Mouse (Mus musculus): ENCODE measurements at regions not wholly inside any gene's neighbourhood (a gene's known extent, or its start where the extent isn't known, plus 50 kb on each side); places are given as distances from the start of the nearest gene placed in this dataset.
A peak's percentile ranks its signal among the peaks of the same experiment; 100 is the strongest.

- ATAC-seq (ENCODE audit: insufficient read depth): no peak
- H3K9me3 ChIP-seq (ENCODE audit: low read depth, low read length): no peaks in the 10 kb centered on the region
- 62% methylated on average over 2 of the region's 2 CpGs for WGBS
Measured at GRCm38 (mm10) chr5:83811309-83811708, 456.3 kb upstream of the Tecrl start.

DNA sequence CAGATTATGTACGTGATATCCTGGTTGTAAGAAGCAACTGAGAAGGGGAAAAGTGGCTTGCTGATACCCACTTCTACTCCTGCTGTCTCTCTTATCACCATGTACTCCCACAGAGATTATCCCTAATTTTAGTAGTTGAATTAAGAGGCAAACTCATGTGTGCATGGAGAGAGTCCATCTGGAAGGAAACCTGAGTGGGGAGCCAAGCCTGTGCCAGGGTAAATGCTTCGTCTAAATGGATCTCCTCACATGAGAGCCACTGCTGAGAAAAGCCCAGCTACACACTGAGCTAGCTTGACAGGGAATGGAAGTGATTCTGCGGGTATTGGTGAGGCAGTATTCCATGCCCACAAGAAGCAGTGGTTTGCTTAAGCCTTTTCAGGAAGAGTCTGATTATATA lies 445.0 kb upstream of the Tecrl start:
- Histone ChIP-seq H3K4me2 (no peak overlapping the region), H3K9ac (no peak overlapping the region), H3K27ac (ENCODE audit: low read depth) (no peak overlapping the region), H3K27me3 (ENCODE audit: insufficient read depth, low read length) (no peaks in the 10 kb centered on the region), H3K36me3 (ENCODE audit: insufficient read depth) (no peaks in the 10 kb centered on the region), H3K9me3 (ENCODE audit: low read depth, low read length) (no peaks in the 10 kb centered on the region), H3K4me1 (ENCODE audit: insufficient read depth) (no peaks in the 10 kb centered on the region), H3K4me3 (ENCODE audit: low read depth, low read length) (no peak overlapping the region)
- 74% methylated on average over 3 of the region's 3 CpGs for WGBS
- no peak for TF ChIP-seq CTCF (IDR thresholded peaks at IDR 0.05; ENCODE audit: low read depth)
- no peak for DNase-seq
- ATAC-seq (ENCODE audit: insufficient read depth): no peak

More at GRCm38 (mm10) chr5:83811309-83811708, 456.3 kb upstream of the Tecrl start:
- TF ChIP-seq CTCF (IDR thresholded peaks at IDR 0.05; ENCODE audit: low read depth): no peak
- Histone ChIP-seq H3K4me1 (ENCODE audit: insufficient read depth) (no peaks in the 10 kb centered on the region), H3K27me3 (ENCODE audit: insufficient read depth, low read length) (no peaks in the 10 kb centered on the region), H3K4me3 (ENCODE audit: low read depth, low read length) (no peak overlapping the region), H3K27ac (ENCODE audit: low read depth) (no peak overlapping the region), H3K9ac (no peak overlapping the region), H3K4me2 (no peak overlapping the region), H3K36me3 (ENCODE audit: insufficient read depth) (no peaks in the 10 kb centered on the region)
- DNase-seq: no peak

- Histone ChIP-seq H3K4me3 (ENCODE audit: low read depth, low read length) (no peak overlapping the region), H3K27me3 (ENCODE audit: insufficient read depth, low read length) (no peaks in the 10 kb centered on the region), H3K9ac (no peak overlapping the region), H3K4me2 (no peak overlapping the region), H3K27ac (ENCODE audit: low read depth) (no peak overlapping the region), H3K36me3 (ENCODE audit: insufficient read depth) (no peaks in the 10 kb centered on the region), H3K9me3 (ENCODE audit: low read depth, low read length) (no peaks in the 10 kb centered on the region), H3K4me1 (ENCODE audit: insufficient read depth) (no peaks in the 10 kb centered on the region)
- WGBS: 35% methylated on average over 1 of the region's 1 CpGs
- DNase-seq: no peak
- no peak for ATAC-seq (ENCODE audit: insufficient read depth)
- no peak for TF ChIP-seq CTCF (IDR thresholded peaks at IDR 0.05; ENCODE audit: low read depth)
Measured at GRCm38 (mm10) chr5:83780419-83780818, 425.4 kb upstream of the Tecrl start.

DNA sequence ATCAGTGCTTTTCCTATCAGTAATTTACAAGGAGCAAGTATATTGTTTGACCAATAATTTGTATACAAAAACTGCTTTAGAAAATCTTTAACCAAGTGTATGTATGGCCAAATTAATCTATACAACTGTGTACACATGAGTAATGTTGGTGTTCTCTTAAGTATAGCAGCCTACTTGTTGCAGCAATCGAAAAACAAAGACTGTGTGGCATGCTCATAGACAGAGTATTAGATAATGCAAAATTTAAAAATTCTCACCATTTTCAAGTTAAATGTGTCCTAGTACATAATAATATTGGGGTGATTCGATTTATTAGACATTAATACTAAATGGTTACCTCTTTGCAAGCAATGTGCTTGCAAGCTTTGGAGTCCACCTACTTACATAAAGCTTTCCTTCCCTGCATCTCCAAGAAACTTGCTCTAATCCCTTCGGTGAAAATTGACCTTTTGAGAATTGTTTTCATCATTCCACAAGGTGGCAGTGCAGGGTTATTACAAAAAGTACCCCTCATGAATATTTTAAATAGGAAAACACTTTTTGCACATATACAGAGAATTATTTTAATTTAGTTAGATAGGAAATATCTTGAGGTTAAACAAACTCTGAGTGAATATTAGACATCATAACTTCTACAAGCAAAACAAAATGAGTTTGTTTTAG lies 423.4 kb upstream of the Tecrl start:
- Histone ChIP-seq H3K9ac (no peak overlapping the region), H3K27me3 (ENCODE audit: insufficient read depth, low read length) (no peaks in the 10 kb centered on the region), H3K4me3 (ENCODE audit: low read depth, low read length) (no peak overlapping the region), H3K4me2 (no peak overlapping the region), H3K4me1 (ENCODE audit: insufficient read depth) (no peaks in the 10 kb centered on the region), H3K9me3 (ENCODE audit: low read depth, low read length) (no peaks in the 10 kb centered on the region), H3K27ac (ENCODE audit: low read depth) (no peak overlapping the region), H3K36me3 (ENCODE audit: insufficient read depth) (no peaks in the 10 kb centered on the region)
- DNase-seq (peak; percentile 78), ATAC-seq (ENCODE audit: insufficient read depth) (no peak)
- TF ChIP-seq CTCF (IDR thresholded peaks at IDR 0.05; ENCODE audit: low read depth): peak; percentile 51
- WGBS: 26% methylated on average over 3 of the region's 3 CpGs

- Histone ChIP-seq H3K9ac (no peak overlapping the region), H3K9me3 (ENCODE audit: low read depth, low read length) (no peaks in the 10 kb centered on the region), H3K27ac (ENCODE audit: low read depth) (no peak overlapping the region), H3K4me3 (ENCODE audit: low read depth, low read length) (no peak overlapping the region), H3K4me1 (ENCODE audit: insufficient read depth) (no peaks in the 10 kb centered on the region), H3K4me2 (no peak overlapping the region), H3K36me3 (ENCODE audit: insufficient read depth) (no peaks in the 10 kb centered on the region), H3K27me3 (ENCODE audit: insufficient read depth, low read length) (no peaks in the 10 kb centered on the region)
- TF ChIP-seq CTCF (IDR thresholded peaks at IDR 0.05; ENCODE audit: low read depth): no peak
- DNase-seq: no peak
- no peak for ATAC-seq (ENCODE audit: insufficient read depth)
- 63% methylated on average over 3 of the region's 3 CpGs for WGBS
Measured at GRCm38 (mm10) chr5:83741913-83742312, 386.9 kb upstream of the Tecrl start.

DNA sequence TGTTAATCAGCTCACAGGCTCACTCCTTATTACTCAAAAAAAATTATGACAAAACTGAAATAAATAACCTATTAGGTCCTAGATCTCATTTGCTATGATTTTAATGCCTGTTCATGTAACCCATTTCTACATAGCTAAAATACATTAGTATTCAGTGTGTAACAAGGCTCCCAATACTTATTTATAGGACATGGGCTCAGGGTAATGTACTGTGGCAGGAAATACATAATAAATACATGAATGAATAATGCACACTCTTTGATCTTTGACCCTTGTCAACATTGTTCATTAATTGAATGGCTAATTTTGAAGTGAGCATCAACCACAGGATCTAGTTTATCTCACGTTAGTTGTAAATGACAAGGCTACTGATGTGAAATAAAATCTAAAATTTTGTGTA lies 340.4 kb upstream of the Tecrl start:
- no peaks in the 10 kb centered on the region for H3K4me1 ChIP-seq (ENCODE audit: insufficient read depth)
- H3K36me3 ChIP-seq (ENCODE audit: insufficient read depth): no peaks in the 10 kb centered on the region
- ATAC-seq (ENCODE audit: insufficient read depth) (no peak), DNase-seq (no peak)
- no peaks in the 10 kb centered on the region for H3K9me3 ChIP-seq (ENCODE audit: low read depth, low read length)
- no peak overlapping the region for H3K27ac ChIP-seq (ENCODE audit: low read depth)
- H3K4me2 ChIP-seq: no peak overlapping the region
- H3K27me3 ChIP-seq (ENCODE audit: insufficient read depth, low read length): no peaks in the 10 kb centered on the region
- TF ChIP-seq CTCF (IDR thresholded peaks at IDR 0.05; ENCODE audit: low read depth): no peak
- no peak overlapping the region for H3K9ac ChIP-seq
- H3K4me3 ChIP-seq (ENCODE audit: low read depth, low read length): no peak overlapping the region
- 75% methylated on average over 1 of the region's 1 CpGs for WGBS

GRCm38 (mm10) chr5:83692286-83692685 lies 337.3 kb upstream of the Tecrl start:
- no peaks in the 10 kb centered on the region for H3K9me3 ChIP-seq (ENCODE audit: low read depth, low read length)
- no peaks in the 10 kb centered on the region for H3K4me1 ChIP-seq (ENCODE audit: insufficient read depth)
- no peak overlapping the region for H3K9ac ChIP-seq
- no peak for TF ChIP-seq CTCF (IDR thresholded peaks at IDR 0.05; ENCODE audit: low read depth)
- ATAC-seq (ENCODE audit: insufficient read depth) (no peak), DNase-seq (no peak)
- H3K4me3 ChIP-seq (ENCODE audit: low read depth, low read length): no peak overlapping the region
- H3K36me3 ChIP-seq (ENCODE audit: insufficient read depth): no peaks in the 10 kb centered on the region
- H3K4me2 ChIP-seq: no peak overlapping the region
- no peak overlapping the region for H3K27ac ChIP-seq (ENCODE audit: low read depth)
- H3K27me3 ChIP-seq (ENCODE audit: insufficient read depth, low read length): no peaks in the 10 kb centered on the region

GRCm38 (mm10) chr5:83678373-83678772 lies 323.4 kb upstream of the Tecrl start:
- H3K4me3 ChIP-seq (ENCODE audit: low read depth, low read length): no peak overlapping the region
- DNase-seq: peak; percentile 63

More at GRCm38 (mm10) chr5:83678373-83678772, 323.4 kb upstream of the Tecrl start:
- no peaks in the 10 kb centered on the region for H3K27me3 ChIP-seq (ENCODE audit: insufficient read depth, low read length)
- no peak for TF ChIP-seq CTCF (IDR thresholded peaks at IDR 0.05; ENCODE audit: low read depth)
- H3K27ac ChIP-seq (ENCODE audit: low read depth): no peak overlapping the region
- H3K36me3 ChIP-seq (ENCODE audit: insufficient read depth): no peaks in the 10 kb centered on the region
- ATAC-seq (ENCODE audit: insufficient read depth): no peak
- H3K4me1 ChIP-seq (ENCODE audit: insufficient read depth): no peaks in the 10 kb centered on the region
- WGBS: 68% methylated on average over 6 of the region's 6 CpGs
- no peaks in the 10 kb centered on the region for H3K9me3 ChIP-seq (ENCODE audit: low read depth, low read length)
- no peak overlapping the region for H3K4me2 ChIP-seq
- H3K9ac ChIP-seq: no peak overlapping the region

Data from lung, embryonic 14.5 days (tissue).